Mouse (Mus musculus) cerebellum, postnatal 14 days (tissue): ENCODE measurements at regions not wholly inside any gene's neighbourhood (a gene's known extent, or its start where the extent isn't known, plus 50 kb on each side); places are given as distances from the start of the nearest gene placed in this dataset.

Experiments used
- DNase-seq, 2 experiments: peaks; one replicate each; pipeline ENCODE4 v3.0.0; 2021; ENCODE audit warnings: mixed read lengths in 2 of 2

DNA sequence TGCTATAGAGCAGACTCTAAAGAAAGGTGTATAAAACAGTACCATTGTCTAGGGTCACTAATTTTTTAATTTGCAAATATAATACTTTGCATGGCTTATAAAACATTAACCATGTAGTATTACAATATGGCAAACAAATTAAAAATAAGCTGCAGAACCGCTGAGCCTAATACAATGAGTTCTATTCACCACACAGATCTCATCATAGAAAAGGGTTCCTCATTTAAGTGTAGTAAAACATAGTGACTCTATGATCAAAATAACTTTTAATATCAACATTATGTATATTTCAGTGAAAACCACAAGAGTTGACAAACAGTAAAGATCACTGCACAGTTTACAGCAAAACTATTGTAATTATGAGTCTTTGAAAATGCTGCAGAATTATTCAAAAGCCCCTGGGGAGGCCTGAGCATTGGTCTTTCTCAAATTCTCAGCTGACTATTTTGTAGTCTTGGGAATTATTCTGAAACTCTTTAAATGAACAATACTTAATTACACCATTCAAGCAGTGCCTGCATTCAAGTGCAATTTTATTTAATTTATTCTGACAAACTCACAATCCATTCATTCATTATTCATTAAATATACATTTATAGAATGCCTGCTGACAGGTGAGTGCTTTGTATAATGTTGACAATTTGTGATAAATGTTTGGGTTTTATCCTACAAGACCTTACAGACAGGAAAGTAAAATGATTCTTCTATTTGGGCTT lies 60.3 kb downstream of the Pcdh20 start:
- DNase-seq = no peak

DNA sequence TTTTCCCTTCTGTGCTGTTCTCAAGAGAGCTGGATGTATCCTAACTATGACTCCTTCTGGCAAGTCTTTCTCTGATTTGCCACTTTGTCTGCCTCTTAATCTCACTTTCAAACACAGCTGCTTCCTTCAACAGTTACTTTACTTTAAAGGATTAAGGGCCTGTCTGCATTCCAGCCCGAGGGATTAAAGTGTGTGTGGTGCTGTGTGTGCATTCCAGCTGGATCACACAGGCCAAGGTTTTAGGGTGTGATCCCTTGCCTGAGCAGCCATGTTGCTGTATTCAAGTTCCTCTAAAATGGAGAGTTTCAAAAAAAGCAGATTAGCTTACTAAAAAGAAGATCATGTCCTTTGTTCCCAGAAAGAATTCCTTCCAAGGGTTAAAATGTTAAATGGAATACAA lies 71.9 kb downstream of the Pcdh20 start:
- no peak for DNase-seq

DNA sequence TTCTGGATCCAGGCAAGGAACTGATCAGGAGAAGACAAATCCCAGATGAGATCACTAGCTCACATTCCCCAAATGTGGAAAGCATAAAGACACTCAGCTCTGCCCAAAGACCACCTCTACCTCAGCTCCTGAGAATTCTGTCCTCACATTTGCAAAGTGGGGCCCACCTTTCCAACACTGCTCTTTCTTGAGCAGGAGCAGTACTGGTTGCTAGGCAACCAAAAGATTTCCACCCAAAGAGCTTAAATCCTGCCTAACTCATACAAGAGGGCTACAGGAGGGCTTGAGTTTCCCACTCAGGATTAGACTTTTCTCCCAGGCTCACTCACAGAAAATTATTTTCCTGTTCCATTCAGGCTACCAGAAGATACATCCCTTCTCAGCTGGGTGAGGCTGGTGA lies 74.0 kb downstream of the Pcdh20 start:
- no peak for DNase-seq

DNA sequence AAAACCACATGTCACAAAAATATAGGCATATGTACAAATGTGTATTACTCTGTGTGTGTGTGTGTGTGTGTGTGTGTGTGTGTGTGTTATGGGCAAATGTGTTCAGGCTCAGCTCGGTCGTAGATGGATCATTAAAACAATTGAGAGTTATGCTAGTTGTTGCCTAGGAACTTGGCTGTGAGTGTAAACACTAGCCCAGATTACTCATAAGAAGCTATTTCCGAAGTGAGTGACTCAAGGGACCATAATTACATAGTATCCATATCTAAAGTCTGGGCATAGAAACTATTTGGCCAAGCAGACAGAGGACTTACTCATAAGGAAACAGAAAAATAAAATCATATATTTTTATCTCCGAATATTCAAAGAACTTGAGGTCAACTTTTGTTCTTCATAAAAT lies 76.2 kb downstream of the Pcdh20 start:
- DNase-seq = no peak

DNA sequence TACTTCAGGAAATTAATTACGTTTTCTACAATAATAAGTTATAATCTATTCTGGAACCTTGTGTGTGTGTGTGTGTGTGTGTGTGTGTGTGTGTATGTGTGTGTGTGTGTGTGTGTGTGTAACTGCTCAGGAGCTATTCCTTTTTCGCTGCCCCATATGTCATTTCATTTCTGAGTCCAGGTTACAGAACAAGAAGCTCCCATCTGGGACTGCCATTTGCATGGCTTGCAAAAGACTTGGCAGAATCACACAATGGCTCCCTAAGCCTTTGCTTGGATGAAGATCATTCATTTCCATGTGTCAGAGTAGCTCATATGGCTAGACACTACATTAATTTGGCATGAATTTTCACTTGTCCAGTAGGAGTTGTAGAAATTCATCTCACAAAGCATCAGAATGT lies 86.6 kb downstream of the Pcdh20 start:
- peak; percentile 54 to 74 for DNase-seq

DNA sequence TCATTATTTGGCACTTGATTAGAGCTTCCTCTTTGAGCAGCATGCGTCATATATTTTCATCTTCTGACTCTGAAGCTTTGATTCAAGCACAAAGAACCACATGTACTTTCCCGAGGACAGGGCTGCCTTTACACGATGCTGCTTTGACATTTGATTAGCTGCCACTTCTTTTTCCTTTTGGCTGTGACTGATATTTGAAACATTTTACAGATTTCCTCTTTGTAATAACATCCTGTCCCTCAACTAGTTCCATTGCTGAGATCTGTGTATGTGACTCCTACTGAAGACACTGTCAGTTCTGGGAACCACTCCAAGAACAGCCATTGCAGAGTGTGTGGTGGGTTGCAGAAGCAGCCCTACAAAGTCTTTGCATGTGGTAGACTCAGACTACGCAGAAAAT lies 124.0 kb downstream of the Pcdh20 start:
- DNase-seq = peak; percentile 21 to 41

DNA sequence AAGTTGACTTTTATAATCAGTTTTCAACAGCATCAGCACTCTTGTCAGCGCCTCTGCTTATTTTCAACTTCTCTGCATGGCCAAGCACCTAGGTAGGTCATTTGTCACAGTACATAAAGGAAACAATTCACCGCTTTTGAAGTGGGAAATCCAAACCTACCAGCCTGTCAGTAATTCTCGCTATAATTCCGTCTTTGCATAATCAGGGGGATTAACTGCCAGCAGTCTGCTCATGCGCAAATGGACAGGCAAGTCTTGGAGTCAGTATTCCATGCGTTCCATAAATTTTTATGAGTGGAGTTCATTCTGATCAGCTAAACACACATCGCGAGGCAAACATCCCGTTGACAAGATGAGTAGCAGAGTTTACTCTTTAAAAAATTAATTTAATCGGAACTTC lies 133.9 kb downstream of the Pcdh20 start:
- DNase-seq = no peak

DNA sequence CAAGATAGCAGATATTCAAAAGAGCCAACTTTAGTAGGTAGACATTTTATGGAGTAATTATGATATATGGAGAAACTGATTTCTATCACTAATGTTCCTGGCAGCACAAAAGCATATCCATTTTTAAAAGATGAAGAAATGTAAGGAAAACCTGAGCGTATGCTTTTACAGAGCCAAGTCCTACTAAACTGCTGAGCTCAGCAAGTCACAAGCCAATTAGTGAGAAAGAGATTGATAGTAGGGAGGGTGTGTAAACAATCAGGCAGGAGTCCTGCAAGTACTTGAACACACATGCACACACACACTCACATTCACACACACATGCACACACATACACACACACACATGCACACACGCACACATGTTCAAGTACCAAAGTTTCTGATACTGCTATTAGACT lies 140.6 kb downstream of the Pcdh20 start:
- DNase-seq = no peak

DNA sequence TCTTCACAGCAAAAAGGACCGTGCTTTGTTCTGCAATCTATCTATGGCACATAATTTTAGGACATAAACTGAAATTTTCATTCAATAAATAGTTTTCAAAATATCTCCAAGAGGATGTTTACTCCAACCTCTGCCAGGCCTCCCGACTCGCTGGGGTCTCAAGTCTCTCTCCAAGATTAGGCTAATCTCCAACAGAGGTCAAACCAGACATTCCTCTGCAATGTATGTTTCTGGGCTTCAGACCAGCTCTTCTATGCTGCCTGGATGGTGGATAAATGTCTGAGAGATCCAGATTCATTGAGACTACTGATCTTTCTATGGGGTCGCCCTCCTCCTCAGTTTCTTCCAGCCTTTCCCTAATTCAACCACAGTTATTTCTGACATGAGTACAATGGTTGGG lies 144.8 kb downstream of the Pcdh20 start:
- DNase-seq = no peak

DNA sequence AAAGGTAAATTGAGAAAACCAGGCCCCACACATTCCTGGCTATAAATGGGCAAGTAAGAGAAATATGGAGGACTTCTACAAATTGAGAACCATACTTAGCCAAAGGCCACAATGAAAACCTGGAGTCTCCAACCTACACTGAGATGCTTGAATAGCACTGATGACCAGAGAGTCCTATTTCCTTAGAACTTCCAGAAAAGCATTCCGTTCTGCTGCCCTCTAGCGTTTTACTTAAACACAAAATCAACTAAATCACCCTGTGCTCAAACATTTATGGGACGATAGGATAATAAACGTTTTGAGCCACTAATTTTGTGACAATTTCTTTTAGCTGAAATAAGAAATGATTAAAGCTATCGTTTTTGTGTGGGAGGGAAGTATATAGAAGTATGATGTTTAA lies 192.9 kb downstream of the Pcdh20 start:
- peak; percentile 2 to 9 for DNase-seq

DNA sequence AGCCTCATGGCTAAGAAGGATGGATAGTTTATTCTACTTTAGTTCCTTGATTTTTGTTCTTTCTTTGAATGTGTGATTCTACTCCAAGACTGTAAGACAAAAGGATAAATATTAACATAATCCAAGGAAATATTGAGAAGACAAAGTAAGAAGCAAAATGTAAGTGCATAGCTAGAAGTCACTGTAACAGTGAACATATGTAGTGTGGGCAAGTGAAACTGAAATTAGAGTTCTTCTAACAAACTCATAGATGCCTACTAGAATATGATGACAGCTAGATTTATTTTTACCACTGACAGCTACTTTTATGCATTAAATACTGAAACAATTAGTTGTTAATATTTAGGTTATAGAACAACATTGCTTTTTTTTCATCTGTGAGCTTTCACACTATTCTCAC lies 206.4 kb downstream of the Pcdh20 start:
- DNase-seq = no peak

DNA sequence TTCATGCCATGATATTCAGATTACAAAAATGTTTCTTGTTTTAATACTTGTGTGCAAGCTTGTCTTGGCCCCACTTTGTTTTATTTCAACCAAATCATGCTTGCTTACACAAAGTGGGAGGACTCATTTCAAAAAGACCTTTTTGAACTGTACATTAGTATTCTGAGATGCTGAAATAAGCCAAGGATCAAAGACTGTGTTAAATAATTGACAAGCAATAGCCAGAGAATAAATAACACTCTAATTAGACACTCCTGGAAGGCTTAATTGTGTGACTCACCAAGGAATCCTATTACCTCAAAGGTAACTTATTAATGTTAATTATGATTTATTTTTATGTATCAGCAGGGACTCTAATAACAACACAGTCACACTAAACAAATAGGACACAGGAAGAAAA lies 212.2 kb downstream of the Pcdh20 start:
- no peak for DNase-seq

DNA sequence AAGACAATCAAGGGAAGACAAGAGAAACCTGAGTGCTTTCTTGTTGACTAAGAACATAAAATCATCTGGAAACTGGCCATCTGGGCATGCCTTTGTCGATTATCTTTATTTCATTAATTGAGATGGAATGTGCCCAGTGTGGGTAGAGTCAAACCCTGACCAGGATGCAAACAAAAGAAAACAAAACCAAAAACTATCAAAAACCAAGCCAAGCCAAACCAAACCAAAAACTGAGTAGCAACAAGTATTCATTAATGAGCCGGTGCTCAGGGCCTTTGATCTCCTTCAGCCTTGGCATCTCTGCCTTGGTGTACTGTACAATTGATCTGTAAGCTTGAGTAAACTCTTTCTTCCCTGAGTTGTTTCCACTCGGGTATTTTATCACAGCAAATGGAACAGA lies 216.1 kb downstream of the Pcdh20 start:
- no peak for DNase-seq
